Mouse (Mus musculus): ENCODE data around the gene Nudt22. TPM values are rescaled to one million over a fixed set of nuclear protein-coding genes. Genes with fewer than 3 reads are reported as not detected.

The Nudt22 gene
- polyA plus RNA-seq, 1 experiment from 2014 or later: 23.9 TPM

DNA sequence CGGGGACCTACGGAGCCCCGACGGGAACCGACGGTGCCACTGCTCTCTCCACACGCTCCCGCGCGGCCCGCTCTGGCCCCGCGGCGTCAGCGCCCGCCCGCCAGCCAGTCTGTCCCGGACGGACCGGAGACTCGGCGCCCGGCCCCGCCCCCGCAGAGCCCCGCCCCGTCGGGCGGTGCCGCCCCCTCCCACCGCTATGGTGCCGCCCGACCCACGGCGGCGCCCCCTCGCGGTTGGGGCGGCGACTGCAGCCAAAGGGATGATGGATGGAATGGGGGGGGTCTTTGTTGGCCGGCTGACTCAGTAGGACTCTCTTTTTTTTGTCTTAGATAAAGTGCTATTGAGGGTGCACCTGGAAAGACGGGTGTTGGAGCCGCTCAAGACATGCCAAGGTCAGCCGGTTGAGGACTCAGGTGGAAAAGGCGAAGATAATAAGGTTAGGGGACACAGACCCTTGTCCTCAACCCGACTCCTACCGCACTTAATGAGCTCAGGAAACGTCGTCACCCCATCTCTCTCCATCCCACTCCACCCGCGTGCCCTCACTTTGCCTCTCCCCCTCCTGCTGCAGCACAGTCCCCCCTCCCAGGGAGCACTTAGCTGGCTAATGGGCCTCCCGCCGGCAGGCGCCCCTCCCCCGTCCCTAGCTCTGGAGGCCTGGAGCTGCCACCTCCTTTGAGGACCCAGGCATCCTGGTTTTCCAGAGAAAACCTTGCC is 26.1 kb downstream of the Nudt22 start:
- no peaks in the 10 kb centered on the region for H3K27me3 ChIP-seq (ENCODE audit: insufficient read depth, poor library complexity, severe bottlenecking)
- peak overlapping the region; percentile 89 for H3K27ac ChIP-seq
- under 1% methylated on average over 55 of the region's 55 CpGs for WGBS
- H3K4me1 ChIP-seq: peaks cover 60% of the 10 kb centered on the region
- peak; percentile 85 for DNase-seq (ENCODE audit: low spot score)
- no peaks in the 10 kb centered on the region for H3K9me3 ChIP-seq
- H3K4me3 ChIP-seq: peak overlapping the region; percentile 76
- peaks cover 23% of the 10 kb centered on the region for H3K36me3 ChIP-seq

DNA sequence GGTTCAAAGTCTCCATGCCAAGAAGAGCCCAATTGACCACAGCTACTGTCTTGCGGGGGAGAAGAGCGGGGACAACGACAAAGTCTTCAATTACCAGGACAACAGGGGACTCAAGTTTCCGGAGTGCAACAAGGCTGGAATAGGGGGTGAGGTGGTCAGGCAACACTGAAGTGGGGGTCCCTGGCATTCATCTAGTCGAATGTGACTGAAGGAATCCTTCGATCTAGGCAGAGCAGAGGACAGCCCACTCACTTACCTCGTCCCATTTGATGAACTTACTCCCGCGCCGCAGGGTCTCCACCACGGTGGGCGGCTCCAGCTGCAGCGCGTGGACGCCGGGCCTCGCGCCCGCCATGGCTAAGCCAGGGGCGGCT is 26.6 kb downstream of the Nudt22 start:
- WGBS: 2% methylated on average over 20 of the region's 20 CpGs
- Histone ChIP-seq H3K36me3 (peaks cover 28% of the 10 kb centered on the region), H3K27me3 (ENCODE audit: insufficient read depth, poor library complexity, severe bottlenecking) (no peaks in the 10 kb centered on the region), H3K4me3 (peak overlapping the region; percentile 76), H3K27ac (peak overlapping the region; percentile 89), H3K4me1 (peaks cover 59% of the 10 kb centered on the region), H3K9me3 (no peaks in the 10 kb centered on the region)
- no peak for DNase-seq (ENCODE audit: low spot score)

DNA sequence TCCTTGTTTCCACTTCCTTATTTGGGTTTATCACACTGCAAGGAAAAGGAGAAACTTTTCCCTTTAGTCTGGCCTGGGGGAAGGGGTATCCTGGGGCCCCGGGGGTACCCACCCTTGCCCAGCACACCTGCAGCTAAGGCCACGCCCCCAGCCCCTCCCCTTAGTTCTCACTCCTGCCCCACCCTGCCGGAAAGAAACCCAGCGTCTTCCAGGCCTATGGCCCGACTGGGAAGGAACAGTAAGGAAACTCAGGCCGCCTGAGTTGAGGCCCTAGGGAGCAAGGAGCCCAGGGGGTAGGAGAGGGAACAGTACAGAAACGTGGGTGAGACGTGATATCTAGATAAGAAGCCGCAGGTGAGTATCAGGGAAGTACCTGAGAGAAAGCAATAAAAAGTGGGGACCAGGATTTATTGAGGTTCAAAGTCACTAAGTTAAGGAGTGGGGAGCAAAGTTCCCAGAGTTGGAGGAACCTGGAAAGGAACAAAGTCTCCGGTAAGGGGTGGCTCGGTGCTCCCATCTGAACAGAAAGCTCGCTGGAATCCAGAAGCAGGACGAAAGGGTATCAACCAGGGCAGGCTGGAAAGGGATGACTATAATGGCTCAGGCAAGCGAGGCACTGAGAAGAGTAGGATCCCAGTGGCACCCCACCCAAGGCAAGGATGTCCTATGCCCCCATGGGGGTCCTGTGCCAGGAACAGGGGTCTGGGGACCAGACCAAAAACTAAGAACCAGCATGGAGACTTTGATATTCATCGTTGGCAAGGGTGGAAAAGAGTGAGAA is 27.2 kb downstream of the Nudt22 start:
- Histone ChIP-seq H3K36me3 (peaks cover 34% of the 10 kb centered on the region), H3K4me3 (peak overlapping the region; percentile 76), H3K9me3 (no peaks in the 10 kb centered on the region), H3K27me3 (ENCODE audit: insufficient read depth, poor library complexity, severe bottlenecking) (no peaks in the 10 kb centered on the region), H3K27ac (peak overlapping the region; percentile 89), H3K4me1 (peaks cover 53% of the 10 kb centered on the region)
- 8% methylated on average over 15 of the region's 15 CpGs for WGBS
- no peak for DNase-seq (ENCODE audit: low spot score)

DNA sequence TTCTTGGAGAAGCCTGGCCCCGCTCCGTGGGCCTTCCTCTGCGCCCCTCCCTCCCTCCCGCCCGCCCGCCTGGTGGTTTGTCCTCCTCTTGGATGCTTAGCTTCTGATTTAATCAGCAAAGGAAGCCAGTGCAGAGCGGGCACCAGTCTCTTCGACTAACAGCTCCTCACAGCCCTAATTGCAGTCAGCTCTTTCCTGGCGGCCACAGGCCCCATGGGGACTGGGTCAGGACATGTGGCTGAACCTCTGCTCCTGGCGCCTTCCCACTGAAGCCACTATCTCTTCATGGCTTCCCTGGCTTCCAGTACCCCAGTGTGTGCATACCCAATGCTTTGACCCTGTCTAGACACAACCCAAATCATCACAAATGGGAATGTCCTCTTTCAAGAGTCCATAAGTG is 39.5 kb downstream of the Nudt22 start:
- Histone ChIP-seq H3K4me3 (no peak overlapping the region), H3K9me3 (no peaks in the 10 kb centered on the region), H3K27me3 (ENCODE audit: insufficient read depth, poor library complexity, severe bottlenecking) (no peaks in the 10 kb centered on the region), H3K36me3 (peaks cover 70% of the 10 kb centered on the region), H3K4me1 (peaks cover 40% of the 10 kb centered on the region), H3K27ac (no peak overlapping the region)
- DNase-seq (ENCODE audit: low spot score): no peak
- 61% methylated on average over 9 of the region's 10 CpGs for WGBS

DNA sequence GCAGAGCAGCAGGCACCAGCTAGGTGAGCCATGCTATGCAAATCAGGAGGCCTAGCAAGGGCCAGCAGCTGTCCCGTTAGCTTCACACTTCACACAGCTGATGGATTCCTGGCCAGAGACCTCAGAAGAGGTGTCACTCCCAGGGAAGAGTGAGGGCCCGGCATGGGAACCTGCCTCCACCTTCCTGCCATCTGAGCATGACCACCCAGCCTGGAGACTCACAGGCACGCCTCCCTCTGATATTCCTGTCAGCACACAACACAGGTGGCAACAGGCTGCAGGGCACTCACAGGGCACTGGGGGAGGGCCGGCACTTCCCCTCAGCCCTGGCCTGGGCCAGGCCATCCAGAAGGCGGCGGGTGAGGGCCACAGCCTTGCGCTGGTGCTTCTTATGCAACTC is 40.5 kb downstream of the Nudt22 start:
- Histone ChIP-seq H3K27me3 (ENCODE audit: insufficient read depth, poor library complexity, severe bottlenecking) (no peaks in the 10 kb centered on the region), H3K4me1 (peaks cover 40% of the 10 kb centered on the region), H3K27ac (peak overlapping the region; percentile 42; the same call in 1 of the 2 replicates), H3K9me3 (no peaks in the 10 kb centered on the region), H3K4me3 (no peak overlapping the region), H3K36me3 (peaks cover 65% of the 10 kb centered on the region)
- 65% methylated on average over 7 of the region's 7 CpGs for whole genome bisulfite sequencing
- no peak for DNase-seq (ENCODE audit: low spot score)

DNA sequence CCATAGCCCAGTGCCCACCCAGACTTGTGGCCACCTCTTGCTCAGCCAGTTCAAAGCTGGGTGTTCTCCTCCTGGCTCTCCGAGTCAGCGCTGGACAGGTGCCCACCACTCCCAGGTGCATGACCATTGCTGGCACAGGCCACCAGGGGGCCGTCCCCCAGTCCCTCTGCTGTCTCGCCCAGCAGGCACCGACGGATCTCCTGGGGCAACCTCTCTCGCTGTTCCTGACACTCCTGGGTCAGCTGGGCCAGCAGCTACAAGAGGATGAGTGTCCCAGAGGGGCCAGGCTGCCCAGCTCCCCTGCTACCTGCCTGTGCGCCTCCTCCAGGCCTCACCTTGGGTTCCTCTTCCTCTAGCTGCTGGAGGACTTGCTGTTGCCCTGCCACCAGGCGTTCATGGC is 41.9 kb downstream of the Nudt22 start:
- Histone ChIP-seq H3K27ac (peak overlapping the region; percentile 59; the same call in 1 of the 2 replicates), H3K4me3 (peak overlapping the region; percentile 5; the same call in 1 of the 2 replicates), H3K36me3 (peaks cover 57% of the 10 kb centered on the region), H3K9me3 (no peaks in the 10 kb centered on the region), H3K27me3 (ENCODE audit: insufficient read depth, poor library complexity, severe bottlenecking) (no peaks in the 10 kb centered on the region), H3K4me1 (peaks cover 53% of the 10 kb centered on the region)
- WGBS: 60% methylated on average over 9 of the region's 9 CpGs
- DNase-seq (ENCODE audit: low spot score): no peak

DNA sequence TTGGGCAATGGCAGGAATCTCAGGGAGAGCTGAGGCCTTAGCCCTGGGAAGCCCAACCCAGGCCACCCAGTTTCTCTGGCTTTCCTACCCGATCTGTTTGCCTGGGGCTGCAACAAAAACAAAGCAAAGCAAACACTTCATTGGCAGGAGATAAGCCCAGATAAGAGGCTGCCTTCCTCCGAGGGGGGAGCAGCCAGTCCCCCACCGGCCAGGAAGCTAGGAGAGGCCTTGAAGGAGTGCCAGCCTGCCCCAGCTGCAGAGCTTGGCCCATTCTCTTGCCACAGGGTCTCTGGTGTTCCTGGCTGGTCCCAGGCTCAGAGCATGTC is 43.2 kb downstream of the Nudt22 start:
- 2% methylated on average over 3 of the region's 3 CpGs for WGBS
- H3K4me1 ChIP-seq: peaks cover 54% of the 10 kb centered on the region

DNA sequence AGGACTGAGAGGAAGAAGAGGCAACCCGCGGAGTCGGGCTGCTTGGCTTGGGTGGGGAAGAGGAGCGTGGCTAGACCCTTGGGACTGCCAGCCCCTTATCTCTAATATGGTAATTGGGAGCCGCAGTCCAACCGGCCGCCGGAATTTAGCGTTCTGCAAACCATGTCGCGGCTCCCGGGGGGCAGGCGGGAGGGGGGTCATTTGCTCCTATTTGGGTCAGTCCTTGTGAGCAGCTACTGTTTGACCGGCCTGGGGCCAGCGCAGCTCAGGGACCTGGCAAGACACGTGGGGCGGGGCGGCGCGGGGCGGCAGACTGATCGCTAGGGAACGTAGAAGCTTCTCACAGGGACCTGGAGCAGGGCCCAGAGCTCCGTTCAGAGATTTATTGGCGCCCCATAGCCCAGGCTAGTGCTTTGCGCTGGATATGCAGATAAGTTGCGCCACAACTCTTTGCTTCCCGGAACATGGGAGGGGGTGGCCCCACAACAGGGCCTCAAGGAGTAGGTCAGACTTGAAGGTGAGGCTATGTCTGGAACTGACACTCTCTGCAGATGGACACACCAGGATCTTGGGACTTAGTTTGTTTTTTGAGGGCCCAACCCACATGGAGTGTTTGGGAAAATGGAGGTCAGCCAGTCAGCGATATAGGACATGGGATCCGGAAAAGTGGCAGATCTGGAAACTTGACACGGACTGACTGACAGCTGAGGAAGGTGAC is 43.8 kb downstream of the Nudt22 start:
- Histone ChIP-seq H3K4me3 (peak overlapping the region; percentile 73), H3K27ac (peak overlapping the region; percentile 90), H3K27me3 (ENCODE audit: insufficient read depth, poor library complexity, severe bottlenecking) (no peaks in the 10 kb centered on the region), H3K9me3 (no peaks in the 10 kb centered on the region), H3K36me3 (peaks cover 46% of the 10 kb centered on the region), H3K4me1 (peaks cover 54% of the 10 kb centered on the region)
- DNase-seq (ENCODE audit: low spot score): peak; percentile 86
- WGBS: under 1% methylated on average over 31 of the region's 31 CpGs

More for the DNA sequence above, 43.2 kb downstream of the Nudt22 start:
- no peak for DNase-seq (ENCODE audit: low spot score)
- Histone ChIP-seq H3K4me3 (peak overlapping the region; percentile 73), H3K9me3 (no peaks in the 10 kb centered on the region), H3K27ac (peak overlapping the region; percentile 90), H3K27me3 (ENCODE audit: insufficient read depth, poor library complexity, severe bottlenecking) (no peaks in the 10 kb centered on the region), H3K36me3 (peaks cover 51% of the 10 kb centered on the region)

DNA sequence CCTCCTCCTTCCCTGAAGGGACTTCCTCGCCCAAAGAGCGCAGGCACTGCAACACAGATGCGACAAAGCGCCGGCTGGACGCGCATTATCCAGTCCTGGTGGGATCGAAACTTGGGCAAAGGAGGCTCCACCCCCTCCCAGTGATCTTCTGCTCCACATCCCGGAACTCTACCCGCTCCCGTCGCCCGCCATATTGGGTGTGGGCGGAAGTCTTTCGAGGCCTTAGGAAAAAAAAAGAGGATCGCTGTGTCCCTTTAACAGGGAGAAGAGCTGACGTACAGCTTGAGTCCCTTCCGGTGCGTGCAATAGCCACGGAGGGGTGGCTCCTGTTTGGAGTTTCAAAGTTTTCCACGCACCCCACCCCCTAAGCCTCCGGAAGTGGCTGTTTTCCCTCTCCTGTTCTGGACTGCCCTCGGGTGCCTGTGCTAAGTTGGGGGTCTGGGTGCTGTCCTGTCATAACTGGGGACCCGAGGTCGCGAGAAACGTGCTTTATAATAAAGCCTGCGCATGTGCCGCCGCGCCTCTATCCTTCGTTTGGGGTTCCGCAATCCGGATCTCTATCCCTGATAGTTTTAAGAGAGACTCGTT is 44.4 kb downstream of the Nudt22 start:
- peaks cover 54% of the 10 kb centered on the region for H3K4me1 ChIP-seq
- no peaks in the 10 kb centered on the region for H3K9me3 ChIP-seq
- under 1% methylated on average over 35 of the region's 35 CpGs for WGBS
- H3K4me3 ChIP-seq: peak overlapping the region; percentile 73
- DNase-seq (ENCODE audit: low spot score): peak; percentile 96
- H3K36me3 ChIP-seq: peaks cover 42% of the 10 kb centered on the region
- no peaks in the 10 kb centered on the region for H3K27me3 ChIP-seq (ENCODE audit: insufficient read depth, poor library complexity, severe bottlenecking)
- peak overlapping the region; percentile 90 for H3K27ac ChIP-seq

DNA sequence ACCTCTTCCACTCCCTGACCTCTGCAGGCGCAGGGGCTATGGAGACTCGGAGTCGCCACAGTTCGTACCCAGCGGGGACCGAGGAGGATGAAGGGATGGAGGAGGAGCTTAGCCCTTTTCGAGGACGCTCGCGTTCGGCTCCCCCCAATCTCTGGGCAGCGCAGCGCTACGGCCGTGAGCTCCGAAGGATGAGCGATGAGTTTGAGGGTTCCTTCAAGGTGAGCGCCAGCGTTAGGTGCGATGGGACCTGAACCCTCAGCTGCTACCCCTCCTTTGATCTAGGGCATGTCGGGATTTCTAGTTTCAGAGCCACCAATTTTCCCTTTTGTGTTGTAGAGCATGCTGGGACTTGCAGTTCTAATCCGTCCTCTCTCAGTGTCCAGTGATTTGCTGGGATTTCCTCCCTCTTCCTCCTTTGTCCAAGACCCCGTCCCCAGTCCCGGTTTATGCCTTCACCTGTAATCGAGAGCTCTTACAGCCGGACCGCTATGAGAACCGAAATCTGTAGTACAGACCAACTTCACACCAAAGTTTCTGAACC is 45.2 kb downstream of the Nudt22 start:
- DNase-seq (ENCODE audit: low spot score): peak; percentile 87
- H3K4me1 ChIP-seq: peaks cover 50% of the 10 kb centered on the region
- no peaks in the 10 kb centered on the region for H3K27me3 ChIP-seq (ENCODE audit: insufficient read depth, poor library complexity, severe bottlenecking)
- peak overlapping the region; percentile 90 for H3K27ac ChIP-seq
- peaks cover 39% of the 10 kb centered on the region for H3K36me3 ChIP-seq
- H3K9me3 ChIP-seq: no peaks in the 10 kb centered on the region
- H3K4me3 ChIP-seq: peak overlapping the region; percentile 73
- under 1% methylated on average over 28 of the region's 28 CpGs for WGBS

DNA sequence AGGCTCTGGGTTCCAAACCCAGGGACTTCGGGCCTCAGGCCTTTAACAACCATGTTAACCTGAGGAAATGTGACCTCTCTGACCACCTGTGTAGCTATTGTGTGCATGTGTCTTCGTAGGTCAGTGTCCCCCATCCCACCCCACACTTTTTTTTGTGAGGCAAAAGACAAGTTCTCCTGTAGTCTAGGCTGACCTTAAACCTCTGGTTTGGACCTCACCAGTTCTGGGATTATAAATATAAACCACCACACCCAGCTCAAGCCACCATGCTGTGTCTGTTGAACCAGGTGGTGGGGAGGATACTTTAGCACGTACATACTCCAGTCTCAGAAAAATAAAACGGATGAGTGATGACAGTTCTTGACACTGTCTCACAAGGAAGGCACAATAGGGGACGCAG is 46.0 kb downstream of the Nudt22 start:
- H3K4me1 ChIP-seq: peaks cover 43% of the 10 kb centered on the region
- no peaks in the 10 kb centered on the region for H3K9me3 ChIP-seq
- H3K36me3 ChIP-seq: peaks cover 38% of the 10 kb centered on the region
- peak overlapping the region; percentile 73 for H3K4me3 ChIP-seq
- no peak for DNase-seq (ENCODE audit: low spot score)
- H3K27ac ChIP-seq: peak overlapping the region; percentile 90
- WGBS: 57% methylated on average over 5 of the region's 5 CpGs
- H3K27me3 ChIP-seq (ENCODE audit: insufficient read depth, poor library complexity, severe bottlenecking): no peaks in the 10 kb centered on the region

DNA sequence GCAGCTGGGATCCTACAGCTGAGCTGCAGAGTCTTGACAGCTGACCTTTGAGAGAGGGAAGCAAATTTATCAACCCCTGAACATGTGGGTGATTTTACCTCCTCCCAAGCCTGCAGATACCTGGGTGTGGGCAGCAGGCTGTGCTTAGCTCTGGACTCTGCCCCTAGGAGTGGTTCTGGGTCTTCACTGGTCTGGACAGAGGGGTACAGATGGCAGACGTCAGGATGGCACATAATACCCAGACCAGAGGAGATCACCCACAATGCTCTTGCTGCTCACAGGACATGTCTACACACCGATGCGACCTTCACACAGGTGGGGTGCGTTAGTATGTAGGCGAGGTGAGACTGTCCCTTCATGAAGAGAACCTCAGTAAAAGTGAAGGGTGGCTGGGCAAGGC is 46.4 kb downstream of the Nudt22 start:
- Histone ChIP-seq H3K27me3 (ENCODE audit: insufficient read depth, poor library complexity, severe bottlenecking) (no peaks in the 10 kb centered on the region), H3K4me1 (peaks cover 39% of the 10 kb centered on the region), H3K4me3 (peak overlapping the region; percentile 73; the same call in 1 of the 2 replicates), H3K36me3 (peaks cover 36% of the 10 kb centered on the region), H3K27ac (peak overlapping the region; percentile 38; the same call in 1 of the 2 replicates), H3K9me3 (no peaks in the 10 kb centered on the region)
- 87% methylated on average over 5 of the region's 5 CpGs for whole genome bisulfite sequencing
- no peak for DNase-seq (ENCODE audit: low spot score)

All from heart, embryonic 10.5 days (tissue).